Mouse (Mus musculus) frontal cortex, adult (tissue): ENCODE results near the gene Gabra5.

Experiments
- ATAC-seq: cut with Nextera tagmentation; 2 replicates; pipeline ENCODE4 v1.9.2; 2017; ENCODE audit warnings: mild to moderate bottlenecking, moderate library complexity, mixed read lengths; ENCODE audit not compliant: low TSS enrichment

Gabra5 gene

GRCm38 (mm10) chr7:57509681-57510141, at the start of gene Gabra5:
Gene Gabra5 (minus strand): TSS chr7:57510059.
- peak; percentile 86 for ATAC-seq

- ATAC-seq: no peak
These were observed 28.7 kb upstream of the Gabra5 start for GRCm38 (mm10) chr7:57538565-57538964.

GRCm38 (mm10) chr7:57532676-57533075, 22.8 kb upstream of the Gabra5 start:
- ATAC-seq: no peak

GRCm38 (mm10) chr7:57529954-57530353, 20.1 kb upstream of the Gabra5 start:
- peak; percentile 47; the same call in 1 of the 2 replicates for ATAC-seq

GRCm38 (mm10) chr7:57529451-57529850, 19.6 kb upstream of the Gabra5 start:
- peak; percentile 57 for ATAC-seq

- no peak for ATAC-seq
These were observed 3.1 kb upstream of the Gabra5 start for GRCm38 (mm10) chr7:57512955-57513354.

- ATAC-seq: peak; percentile 45
These were observed 813 bp downstream of the Gabra5 start for GRCm38 (mm10) chr7:57508860-57509632.

GRCm38 (mm10) chr7:57502809-57503208, 7.0 kb downstream of the Gabra5 start:
- ATAC-seq: no peak; the same call in 1 of the 2 replicates

- peak; percentile 89 for ATAC-seq
These were observed 18.1 kb downstream of the Gabra5 start for GRCm38 (mm10) chr7:57491795-57492194.

GRCm38 (mm10) chr7:57486907-57487306, 23.0 kb downstream of the Gabra5 start:
- ATAC-seq: no peak

- ATAC-seq: no peak; the same call in 1 of the 2 replicates
These were observed 27.0 kb downstream of the Gabra5 start for GRCm38 (mm10) chr7:57482896-57483295.

GRCm38 (mm10) chr7:57473811-57474525, 35.9 kb downstream of the Gabra5 start:
- ATAC-seq: peak; percentile 92

GRCm38 (mm10) chr7:57471316-57471715, 38.5 kb downstream of the Gabra5 start:
- peak; percentile 89 for ATAC-seq

- no peak for ATAC-seq
These were observed 49.5 kb downstream of the Gabra5 start for GRCm38 (mm10) chr7:57460354-57460753.

GRCm38 (mm10) chr7:57448239-57448638, 61.6 kb downstream of the Gabra5 start:
- ATAC-seq: no peak

GRCm38 (mm10) chr7:57422675-57423074, 87.2 kb downstream of the Gabra5 start:
- peak; percentile 91 for ATAC-seq

GRCm38 (mm10) chr7:57421044-57421443, 88.8 kb downstream of the Gabra5 start:
- ATAC-seq: no peak

- no peak for ATAC-seq
These were observed 90.5 kb downstream of the Gabra5 start, which contains the start of gene Gabrb3 for GRCm38 (mm10) chr7:57419392-57419791. Gene Gabrb3 (plus strand): TSS chr7:57419692.

GRCm38 (mm10) chr7:57412896-57413295, 97.0 kb downstream of the Gabra5 start:
- ATAC-seq: no peak

- no peak for ATAC-seq
These were observed 98.7 kb downstream of the Gabra5 start for GRCm38 (mm10) chr7:57411163-57411562.

GRCm38 (mm10) chr7:57393551-57393950, 116.3 kb downstream of the Gabra5 start:
- no peak for ATAC-seq

GRCm38 (mm10) chr7:57390046-57390445, 119.8 kb downstream of the Gabra5 start:
- peak; percentile 91 for ATAC-seq

GRCm38 (mm10) chr7:57387341-57387654, 122.6 kb downstream of the Gabra5 start:
- ATAC-seq: peak; percentile 3; the same call in 1 of the 2 replicates
